ENCODE assay signal across 20 mouse cellular contexts in the genomic region with DNA sequence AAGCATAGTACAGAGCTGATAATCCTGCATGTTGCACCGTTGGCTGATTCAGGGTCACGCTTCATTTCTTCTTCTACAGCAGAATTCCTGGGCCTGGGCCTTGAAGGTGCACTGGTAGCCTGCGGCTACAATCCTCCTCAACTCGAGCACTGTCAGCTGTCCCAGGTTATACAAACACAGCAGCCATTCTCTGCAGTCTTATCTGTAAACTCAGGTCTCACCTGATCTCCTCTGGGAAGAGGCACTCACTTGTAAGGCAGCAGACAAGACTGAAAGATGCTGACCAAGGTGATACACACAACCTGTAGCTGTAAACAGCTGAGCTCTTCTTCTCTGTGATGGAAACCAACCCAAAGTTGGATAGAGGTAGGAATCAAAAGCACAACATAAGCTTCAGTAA.
"Had no signal": no experiment of that assay in that cellular context is flagged by ENCODE, and none has a peak within 500 bp of the region (broad histone marks: within the 10 kb centered on the region; RNA-seq: fewer than 3 reads in every experiment).

No protein-coding gene starts in this region.

- DNase-seq: kidney, adult 18-20 months; kidney, adult 9 months; kidney, postnatal 14 days; kidney, postnatal 4 days; left cerebral cortex, postnatal 4 days; lung, embryonic 14.5 days; lung, postnatal 10 days; lung, postnatal 4 days; midbrain, embryonic 14.5 days; right cerebral cortex, adult 18-20 months; right cerebral cortex, postnatal 14 days; right cerebral cortex, postnatal 4 days; spleen, adult 18-20 months; thymus, postnatal 36 days had no signal

- H3K4me3 ChIP-seq: limb, embryonic 12.5 days; limb, embryonic 15.5 days; neural tube, embryonic 12.5 days; neural tube, embryonic 15.5 days; stomach, embryonic 15.5 days had no signal

- H3K27ac ChIP-seq: limb, embryonic 12.5 days; limb, embryonic 15.5 days; neural tube, embryonic 12.5 days; neural tube, embryonic 15.5 days; stomach, embryonic 15.5 days had no signal

- H3K27me3 ChIP-seq: limb, embryonic 12.5 days; limb, embryonic 15.5 days; neural tube, embryonic 12.5 days; neural tube, embryonic 15.5 days; stomach, embryonic 15.5 days had no signal

- H3K4me2 ChIP-seq: limb, embryonic 12.5 days; limb, embryonic 15.5 days; lung, embryonic 14.5 days; midbrain, embryonic 11.5 days; neural tube, embryonic 12.5 days; neural tube, embryonic 15.5 days; stomach, embryonic 15.5 days had no signal

- H3K36me3 ChIP-seq: stomach, embryonic 15.5 days had no signal

- H3K9me3 ChIP-seq: limb, embryonic 12.5 days; limb, embryonic 15.5 days; neural tube, embryonic 12.5 days; neural tube, embryonic 15.5 days; stomach, embryonic 15.5 days had no signal

- H3K9ac ChIP-seq: limb, embryonic 12.5 days; limb, embryonic 15.5 days; lung, embryonic 14.5 days; neural tube, embryonic 12.5 days; neural tube, embryonic 15.5 days; stomach, embryonic 15.5 days had no signal
